Mouse (Mus musculus) midbrain, embryonic 10.5 days (tissue): ENCODE measurements around the gene Ppp1r3c. TPM values are rescaled to one million over a fixed set of nuclear protein-coding genes. Genes with fewer than 3 reads are reported as not detected.
A peak's percentile ranks its signal among the peaks of the same experiment; 100 is the strongest.

ENCODE experiments used
- DNase-seq: peaks from one replicate; pipeline ENCODE4 v3.0.0-alpha.2; 2017; ENCODE audit warnings: low spot score
- H3K27ac ChIP-seq: fragments of 300-500 bp; sonication (generic); replicated peaks from 2 replicates; pipeline ENCODE4 v1.5.1; 2016; ENCODE audit warnings: mild to moderate bottlenecking
- H3K27me3 ChIP-seq: fragments of 300-500 bp; sonication (generic); 2 replicates; pipeline ENCODE4 v1.6.1; 2016; ENCODE audit warnings: low read depth, mild to moderate bottlenecking; ENCODE audit not compliant: poor library complexity, severe bottlenecking
- H3K36me3 ChIP-seq: fragments of 300-500 bp; sonication (generic); 2 replicates; pipeline ENCODE4 v1.6.1; 2016; ENCODE audit warnings: mild to moderate bottlenecking, moderate library complexity
- H3K4me1 ChIP-seq: fragments of 300-500 bp; sonication (generic); 2 replicates; pipeline ENCODE4 v1.6.1; 2016
- H3K4me3 ChIP-seq: fragments of 300-500 bp; sonication (generic); 2 replicates; pipeline ENCODE4 v1.5.1; 2016; ENCODE audit warnings: mild to moderate bottlenecking, moderate library complexity
- H3K9me3 ChIP-seq: fragments of 300-500 bp; sonication (generic); replicated peaks from 2 replicates; pipeline ENCODE4 v1.6.1; 2016; ENCODE audit warnings: mild to moderate bottlenecking
- WGBS: fragments of 180-500 bp; shearing (Covaris S2); methylation state at CpG from one replicate; pipeline ENCODE4 v1.1.7; 2016; 5-methylcytosine and 5-hydroxymethylcytosine counted together
- polyA plus RNA-seq: library from polyadenylated mRNA; unstranded; fragments of >200 nt; fragmentation: Nextera tagmentation; extraction: Ambion mirVana; gene quantifications from 2 replicates; pipeline ENCODE4 v1.2.1, GENCODE M21; 2016

Ppp1r3c gene
- 1.6 and 2.0 TPM in 2 replicates for polyA plus RNA-seq

- peak; percentile 96 for DNase-seq
- Histone ChIP-seq H3K36me3 (0 out of 2 replicates have a peak, but pooled peaks cover 5% of the 10 kb centered on the region), H3K9me3 (no peaks in the 10 kb centered on the region), H3K4me3 (peak within 1 kb of the TSS; percentile 55), H3K27ac (peak within 1 kb of the TSS; percentile 88), H3K27me3 (peaks cover 14% of the 10 kb centered on the region), H3K4me1 (peaks cover 13% of the 10 kb centered on the region)
- under 1% methylated on average over 33 of the region's 33 CpGs for WGBS
Observed at GRCm38 (mm10) chr19:36736537-36736936, at the start of gene Ppp1r3c. TSS of gene Ppp1r3c (minus strand) at chr19:36736653.

GRCm38 (mm10) chr19:36783179-36783578 lies 46.7 kb upstream of the Ppp1r3c start:
- Histone ChIP-seq H3K27ac (no peak overlapping the region), H3K4me3 (no peak overlapping the region), H3K9me3 (no peaks in the 10 kb centered on the region), H3K36me3 (no peaks in the 10 kb centered on the region), H3K4me1 (peaks cover 7% of the 10 kb centered on the region; the same call in 1 of the 2 replicates), H3K27me3 (no peaks in the 10 kb centered on the region)
- 89% methylated on average over 6 of the region's 6 CpGs for WGBS
- no peak for DNase-seq

DNA sequence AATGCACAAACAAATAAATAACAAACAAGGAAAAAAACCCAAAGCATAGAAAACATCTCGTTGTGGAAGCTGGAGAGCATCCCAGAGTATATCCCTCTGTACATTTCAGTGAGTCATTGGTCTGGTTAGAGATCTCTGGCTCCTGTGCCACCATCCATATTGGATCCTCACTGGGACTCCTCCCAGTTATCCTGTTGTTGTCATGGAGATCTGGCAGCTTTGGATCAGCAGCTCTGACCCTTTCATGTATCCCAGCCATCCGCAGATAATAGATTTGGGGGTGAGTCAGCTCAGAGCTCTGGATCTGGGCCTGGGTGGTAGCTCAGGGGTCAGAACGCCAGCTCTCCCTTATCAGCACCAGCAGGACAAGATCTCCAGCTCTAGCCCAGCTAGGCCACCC lies 46.1 kb upstream of the Ppp1r3c start:
- 63% methylated on average over 3 of the region's 3 CpGs for WGBS

DNA sequence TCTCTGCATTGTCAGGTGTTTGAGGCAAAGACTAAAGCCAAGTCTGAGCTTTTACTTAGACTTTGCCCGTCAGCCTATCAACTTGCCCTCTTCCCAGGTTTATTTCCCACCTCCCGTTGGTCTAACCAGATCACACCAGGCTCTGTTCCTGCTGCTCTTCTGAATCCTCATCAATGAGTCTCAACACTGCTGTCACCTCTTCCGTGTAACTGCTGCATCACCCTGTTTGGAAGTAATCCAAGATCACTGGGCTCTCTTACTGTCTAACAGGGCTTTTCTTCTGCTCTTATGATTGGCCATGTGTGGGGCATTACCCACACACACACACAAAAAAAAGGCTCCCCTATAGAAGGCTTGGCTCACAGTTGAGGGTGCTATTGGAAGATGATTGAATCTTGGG lies 45.5 kb upstream of the Ppp1r3c start:
- no peak for DNase-seq

More for the DNA sequence above, 46.1 kb upstream of the Ppp1r3c start:
- H3K9me3 ChIP-seq, result no peaks in the 10 kb centered on the region
- H3K36me3 ChIP-seq, result no peaks in the 10 kb centered on the region
- peaks cover 7% of the 10 kb centered on the region; the same call in 1 of the 2 replicates for H3K4me1 ChIP-seq
- H3K27me3 ChIP-seq, result no peaks in the 10 kb centered on the region
- H3K4me3 ChIP-seq, result no peak overlapping the region
- no peak for DNase-seq
- no peak overlapping the region for H3K27ac ChIP-seq

GRCm38 (mm10) chr19:36780375-36780774 lies 43.9 kb upstream of the Ppp1r3c start:
- Histone ChIP-seq H3K4me1 (peaks cover 7% of the 10 kb centered on the region; the same call in 1 of the 2 replicates), H3K36me3 (no peaks in the 10 kb centered on the region), H3K27ac (no peak overlapping the region), H3K27me3 (no peaks in the 10 kb centered on the region), H3K4me3 (no peak overlapping the region), H3K9me3 (no peaks in the 10 kb centered on the region)
- DNase-seq, result no peak
- WGBS, result 95% methylated on average over 1 of the region's 1 CpGs

More for the DNA sequence above, 45.5 kb upstream of the Ppp1r3c start:
- H3K9me3 ChIP-seq, result no peaks in the 10 kb centered on the region
- no peaks in the 10 kb centered on the region for H3K36me3 ChIP-seq
- no peaks in the 10 kb centered on the region for H3K27me3 ChIP-seq
- H3K27ac ChIP-seq, result no peak overlapping the region
- peaks cover 7% of the 10 kb centered on the region; the same call in 1 of the 2 replicates for H3K4me1 ChIP-seq
- 91% methylated on average over 3 of the region's 3 CpGs for WGBS
- no peak overlapping the region for H3K4me3 ChIP-seq

DNA sequence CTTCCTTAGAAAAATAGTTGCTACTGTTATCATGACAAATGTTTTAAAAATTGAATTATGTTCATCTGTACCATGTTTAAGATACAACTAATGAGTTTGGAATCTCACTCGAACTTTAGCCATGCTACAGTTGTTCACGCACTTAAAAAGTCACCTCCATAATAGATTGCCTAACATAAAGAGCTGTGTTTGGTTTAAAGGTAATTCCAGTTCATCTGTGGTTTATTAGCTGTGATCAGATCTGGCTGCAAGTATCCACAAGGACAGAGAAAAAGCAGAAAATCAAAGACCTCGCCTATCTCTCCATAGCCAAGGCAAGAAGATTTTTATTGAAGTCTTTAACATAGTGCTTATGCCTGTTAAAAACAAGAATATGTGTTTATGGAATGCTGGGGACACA lies 43.3 kb upstream of the Ppp1r3c start:
- Histone ChIP-seq H3K36me3 (no peaks in the 10 kb centered on the region), H3K27ac (no peak overlapping the region), H3K4me1 (peaks cover 7% of the 10 kb centered on the region; the same call in 1 of the 2 replicates), H3K27me3 (no peaks in the 10 kb centered on the region), H3K4me3 (no peak overlapping the region), H3K9me3 (no peaks in the 10 kb centered on the region)
- no peak for DNase-seq
- 86% methylated on average over 3 of the region's 3 CpGs for WGBS

DNA sequence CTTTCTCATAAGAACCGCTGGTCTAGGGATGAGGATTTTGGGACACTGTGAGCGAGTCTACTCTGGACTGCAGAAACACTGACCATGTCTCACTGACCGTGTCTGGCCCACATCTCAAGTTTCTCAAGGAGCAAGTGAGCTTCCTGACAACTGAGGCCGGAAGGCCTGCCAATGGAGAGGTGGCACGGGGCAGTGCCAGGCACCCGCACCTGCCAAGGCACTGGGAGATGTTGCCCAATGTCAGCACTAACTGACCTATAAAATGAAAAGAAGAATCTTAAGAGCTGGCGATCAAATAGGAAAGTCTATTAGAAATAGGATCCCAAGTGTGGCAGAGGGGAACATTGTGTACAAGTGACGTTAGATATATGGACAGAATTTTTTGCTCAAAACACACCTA lies 39.1 kb upstream of the Ppp1r3c start:
- WGBS, result 90% methylated on average over 8 of the region's 8 CpGs
- DNase-seq, result no peak

DNA sequence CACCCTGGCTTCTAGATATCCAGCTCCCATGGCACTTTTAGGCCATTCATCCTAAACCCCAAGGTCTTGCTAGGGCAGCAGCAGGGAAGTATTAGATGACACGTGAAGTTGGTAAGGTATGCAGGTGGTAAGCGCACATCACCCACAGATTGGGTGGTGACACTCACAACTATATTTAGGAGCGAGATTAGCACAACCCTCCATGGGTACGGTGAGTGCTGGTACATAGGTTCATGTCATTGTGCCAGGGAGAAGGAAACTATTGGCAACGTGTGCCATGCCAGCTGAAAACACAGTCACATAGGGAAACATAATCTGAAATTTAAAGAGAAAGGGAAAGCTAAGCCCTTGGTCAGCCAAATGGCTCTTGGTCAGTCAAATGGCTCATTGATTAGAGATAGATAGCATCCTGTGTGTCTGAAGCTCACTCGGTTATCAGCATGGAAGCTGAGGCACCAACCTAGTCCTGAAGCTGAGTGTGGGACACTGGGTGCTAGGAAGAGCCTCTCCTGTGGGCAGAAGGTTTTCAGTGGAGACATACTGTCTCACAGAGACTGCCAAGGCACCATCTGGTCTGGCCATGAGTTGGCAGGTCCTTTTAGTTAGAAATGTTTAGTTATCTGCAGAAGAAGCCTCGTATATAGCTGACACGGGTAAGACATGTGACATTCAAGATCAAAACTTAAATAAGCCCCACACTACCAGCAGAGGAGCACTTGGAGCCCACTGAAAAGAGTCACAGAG lies 37.4 kb upstream of the Ppp1r3c start:
- H3K36me3 ChIP-seq, result no peaks in the 10 kb centered on the region
- H3K27ac ChIP-seq, result no peak overlapping the region
- H3K27me3 ChIP-seq, result no peaks in the 10 kb centered on the region
- no peaks in the 10 kb centered on the region for H3K9me3 ChIP-seq
- no peak for DNase-seq
- 91% methylated on average over 8 of the region's 8 CpGs for WGBS
- H3K4me1 ChIP-seq, result no peaks in the 10 kb centered on the region
- H3K4me3 ChIP-seq, result no peak overlapping the region

More for the DNA sequence above, 39.1 kb upstream of the Ppp1r3c start:
- Histone ChIP-seq H3K4me3 (no peak overlapping the region), H3K27me3 (no peaks in the 10 kb centered on the region), H3K4me1 (no peaks in the 10 kb centered on the region), H3K9me3 (no peaks in the 10 kb centered on the region), H3K27ac (no peak overlapping the region), H3K36me3 (no peaks in the 10 kb centered on the region)

GRCm38 (mm10) chr19:36768084-36768483 lies 31.6 kb upstream of the Ppp1r3c start:
- H3K9me3 ChIP-seq, result no peaks in the 10 kb centered on the region
- H3K4me1 ChIP-seq, result no peaks in the 10 kb centered on the region
- H3K27ac ChIP-seq, result no peak overlapping the region
- H3K27me3 ChIP-seq, result no peaks in the 10 kb centered on the region
- no peak overlapping the region for H3K4me3 ChIP-seq
- 87% methylated on average over 8 of the region's 8 CpGs for WGBS
- no peaks in the 10 kb centered on the region for H3K36me3 ChIP-seq
- DNase-seq, result no peak

GRCm38 (mm10) chr19:36764451-36764850 lies 28.0 kb upstream of the Ppp1r3c start:
- Histone ChIP-seq H3K36me3 (no peaks in the 10 kb centered on the region), H3K9me3 (no peaks in the 10 kb centered on the region), H3K27ac (no peak overlapping the region), H3K4me3 (no peak overlapping the region), H3K27me3 (no peaks in the 10 kb centered on the region), H3K4me1 (no peaks in the 10 kb centered on the region)
- WGBS, result 86% methylated on average over 5 of the region's 5 CpGs
- no peak for DNase-seq

DNA sequence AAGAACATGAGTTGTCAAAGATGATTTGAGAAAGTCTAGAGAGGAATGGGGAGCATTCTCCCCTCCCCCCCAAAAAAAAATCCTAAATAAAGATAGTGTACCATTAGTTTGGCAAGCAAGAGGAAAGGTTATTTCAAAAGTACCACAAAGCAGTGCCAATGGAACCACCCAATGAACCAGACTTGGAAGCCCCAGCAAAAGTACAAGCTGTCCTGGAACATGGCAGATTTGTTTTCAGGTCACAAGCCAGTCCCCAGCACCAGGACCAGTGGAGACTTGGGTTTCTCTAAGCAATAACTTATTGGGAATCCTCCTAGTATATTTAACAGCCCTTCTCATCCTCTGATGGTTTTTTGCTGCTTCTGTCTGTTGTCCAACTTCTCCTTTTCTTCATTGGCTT lies 12.5 kb upstream of the Ppp1r3c start:
- no peaks in the 10 kb centered on the region for H3K27me3 ChIP-seq
- no peak overlapping the region for H3K27ac ChIP-seq
- no peaks in the 10 kb centered on the region for H3K9me3 ChIP-seq
- H3K4me1 ChIP-seq, result no peaks in the 10 kb centered on the region
- no peak for DNase-seq
- H3K36me3 ChIP-seq, result no peaks in the 10 kb centered on the region
- H3K4me3 ChIP-seq, result no peak overlapping the region

- 0 out of 2 replicates have a peak, but pooled peaks cover 3% of the 10 kb centered on the region for H3K27me3 ChIP-seq
- no peaks in the 10 kb centered on the region for H3K9me3 ChIP-seq
- H3K4me1 ChIP-seq, result no peaks in the 10 kb centered on the region
- no peak for DNase-seq
- H3K4me3 ChIP-seq, result no peak overlapping the region
- no peaks in the 10 kb centered on the region for H3K36me3 ChIP-seq
- H3K27ac ChIP-seq, result no peak overlapping the region
Observed at GRCm38 (mm10) chr19:36742331-36742730, 5.9 kb upstream of the Ppp1r3c start.

- H3K27me3 ChIP-seq, result peaks cover 14% of the 10 kb centered on the region
- H3K4me1 ChIP-seq, result peaks cover 13% of the 10 kb centered on the region
- H3K27ac ChIP-seq, result no peak overlapping the region
- no peak overlapping the region for H3K4me3 ChIP-seq
- H3K36me3 ChIP-seq, result no peaks in the 10 kb centered on the region
- 65% methylated on average over 7 of the region's 7 CpGs for WGBS
- no peak for DNase-seq
- H3K9me3 ChIP-seq, result no peaks in the 10 kb centered on the region
Observed at GRCm38 (mm10) chr19:36739566-36740211, 3.2 kb upstream of the Ppp1r3c start.
